Mouse (Mus musculus) liver, adult 2 months (tissue): ENCODE measurements at regions not wholly inside any gene's neighbourhood (a gene's known extent, or its start where the extent isn't known, plus 50 kb on each side); places are given as distances from the start of the nearest gene placed in this dataset.
A peak's percentile ranks its signal among the peaks of the same experiment; 100 is the strongest.

Source experiments
- DNase-seq: peaks from one replicate; pipeline ENCODE4 v3.0.0-alpha.2; 2011; ENCODE audit warnings: low read depth, low spot score; ENCODE audit errors: extremely low read depth
- H3K27ac ChIP-seq: fragments of 200-500 bp; replicated peaks from 2 replicates; pipeline ENCODE4 v1.5.1; 2012; ENCODE audit warnings: low read depth, mild to moderate bottlenecking, control low read depth, inconsistent platforms, low read length; ENCODE audit not compliant: insufficient read depth
- H3K27me3 ChIP-seq: fragments of 200-500 bp; 2 replicates; pipeline ENCODE4 v1.6.1; 2012; ENCODE audit warnings: mild to moderate bottlenecking, moderate library complexity, low read length, inconsistent platforms; ENCODE audit not compliant: control insufficient read depth, insufficient read depth
- H3K36me3 ChIP-seq: fragments of 200-500 bp; 2 replicates; pipeline ENCODE4 v1.6.1; 2012; ENCODE audit warnings: low read length, inconsistent platforms; ENCODE audit not compliant: control insufficient read depth, insufficient read depth
- H3K4me1 ChIP-seq: fragments of 200-500 bp; 2 replicates; pipeline ENCODE4 v1.6.1; 2011; ENCODE audit warnings: low read length; ENCODE audit not compliant: control insufficient read depth, insufficient read depth
- H3K4me3 ChIP-seq: fragments of 200-500 bp; 2 replicates; pipeline ENCODE4 v1.5.1; 2011; ENCODE audit warnings: low read depth, mild to moderate bottlenecking, control low read depth, low read length, moderate library complexity; ENCODE audit not compliant: insufficient read depth
- H3K79me2 ChIP-seq: fragments of 200-500 bp; 2 replicates; pipeline ENCODE4 v1.6.1; 2012; ENCODE audit warnings: inconsistent platforms, mild to moderate bottlenecking, low read length, moderate library complexity; ENCODE audit not compliant: control insufficient read depth, insufficient read depth
- H3K9ac ChIP-seq: fragments of 200-500 bp; 2 replicates; pipeline ENCODE4 v1.6.1; 2012; ENCODE audit warnings: low read depth, mild to moderate bottlenecking, control low read depth, inconsistent platforms, low read length
- CTCF ChIP-seq: fragments of 200-500 bp; IDR thresholded peaks from 2 replicates; pipeline ENCODE4 v1.5.1; 2011; ENCODE audit warnings: low read depth, low read length, control low read depth
- POLR2A ChIP-seq: fragments of 200-500 bp; IDR thresholded peaks from 2 replicates; pipeline ENCODE4 v1.6.1; 2011; ENCODE audit warnings: low read length, control low read depth; ENCODE audit not compliant: insufficient read depth; ENCODE audit errors: extremely low read depth
- WGBS: fragments of 180-500 bp; shearing (Covaris S2); methylation state at CpG from one replicate; pipeline ENCODE4 v1.1.7; 2018; 5-methylcytosine and 5-hydroxymethylcytosine counted together

- Histone ChIP-seq H3K27me3 (no peaks in the 10 kb centered on the region), H3K27ac (no peak overlapping the region), H3K9ac (no peak overlapping the region), H3K79me2 (no peaks in the 10 kb centered on the region), H3K4me3 (no peak overlapping the region), H3K36me3 (no peaks in the 10 kb centered on the region), H3K4me1 (no peaks in the 10 kb centered on the region)
- DNase-seq, result peak; percentile 18
- 74% methylated on average over 7 of the region's 7 CpGs for WGBS
- no peak for TF ChIP-seq CTCF
- TF ChIP-seq POLR2A, result no peak
Observed at GRCm38 (mm10) chr2:74015146-74015545, 104.0 kb upstream of the Atp5g3 start.

GRCm38 (mm10) chr2:74014201-74014600, 103.1 kb upstream of the Atp5g3 start:
- Histone ChIP-seq H3K4me3 (no peak overlapping the region), H3K79me2 (no peaks in the 10 kb centered on the region), H3K36me3 (no peaks in the 10 kb centered on the region), H3K27me3 (no peaks in the 10 kb centered on the region), H3K4me1 (no peaks in the 10 kb centered on the region), H3K9ac (no peak overlapping the region), H3K27ac (no peak overlapping the region)
- WGBS, result 89% methylated on average over 3 of the region's 3 CpGs
- no peak for TF ChIP-seq CTCF
- no peak for TF ChIP-seq POLR2A
- no peak for DNase-seq

GRCm38 (mm10) chr2:73998531-73998930, 87.4 kb upstream of the Atp5g3 start:
- H3K4me1 ChIP-seq, result no peaks in the 10 kb centered on the region
- no peak overlapping the region for H3K4me3 ChIP-seq
- no peaks in the 10 kb centered on the region for H3K79me2 ChIP-seq
- DNase-seq, result peak; percentile 29
- WGBS, result 16% methylated on average over 2 of the region's 2 CpGs
- TF ChIP-seq POLR2A (no peak), CTCF (peak; percentile 33)
- no peaks in the 10 kb centered on the region for H3K27me3 ChIP-seq
- H3K27ac ChIP-seq, result no peak overlapping the region
- no peaks in the 10 kb centered on the region for H3K36me3 ChIP-seq
- H3K9ac ChIP-seq, result no peak overlapping the region

GRCm38 (mm10) chr2:73996986-73997385, 85.9 kb upstream of the Atp5g3 start:
- Histone ChIP-seq H3K27me3 (no peaks in the 10 kb centered on the region), H3K4me1 (no peaks in the 10 kb centered on the region), H3K79me2 (no peaks in the 10 kb centered on the region), H3K4me3 (no peak overlapping the region), H3K9ac (no peak overlapping the region), H3K36me3 (no peaks in the 10 kb centered on the region), H3K27ac (no peak overlapping the region)
- no peak for DNase-seq
- 80% methylated on average over 5 of the region's 5 CpGs for WGBS
- no peak for TF ChIP-seq POLR2A
- no peak for TF ChIP-seq CTCF

- Histone ChIP-seq H3K79me2 (no peaks in the 10 kb centered on the region), H3K4me3 (no peak overlapping the region), H3K27me3 (no peaks in the 10 kb centered on the region), H3K9ac (no peak overlapping the region), H3K4me1 (no peaks in the 10 kb centered on the region), H3K27ac (no peak overlapping the region), H3K36me3 (no peaks in the 10 kb centered on the region)
- 83% methylated on average over 11 of the region's 11 CpGs for WGBS
- no peak for DNase-seq
- TF ChIP-seq POLR2A (no peak), CTCF (no peak)
Observed at GRCm38 (mm10) chr2:73991818-73992217, 80.7 kb upstream of the Atp5g3 start.

GRCm38 (mm10) chr2:73987441-73988105, 76.4 kb upstream of the Atp5g3 start:
- DNase-seq, result no peak
- peaks cover 3% of the 10 kb centered on the region; the same call in 1 of the 2 replicates for H3K4me1 ChIP-seq
- H3K36me3 ChIP-seq, result no peaks in the 10 kb centered on the region
- H3K27me3 ChIP-seq, result no peaks in the 10 kb centered on the region
- no peak overlapping the region for H3K4me3 ChIP-seq
- H3K9ac ChIP-seq, result no peak overlapping the region
- H3K27ac ChIP-seq, result no peak overlapping the region
- WGBS, result 89% methylated on average over 10 of the region's 10 CpGs
- TF ChIP-seq POLR2A, result no peak
- no peak for TF ChIP-seq CTCF
- no peaks in the 10 kb centered on the region for H3K79me2 ChIP-seq
